Mouse (Mus musculus): Measurements from ENCODE around the gene Cldn10. TPM values are rescaled to one million over a fixed set of nuclear protein-coding genes. Genes with fewer than 3 reads are reported as not detected.
A peak's percentile ranks its signal among the peaks of the same experiment; 100 is the strongest.

Gene Cldn10
- polyA plus RNA-seq, 1 experiment from 2014 or later, result 2.4 TPM

- Histone ChIP-seq H3K4me2 (no peak overlapping the region), H3K36me3 (no peaks in the 10 kb centered on the region), H3K27me3 (replicated peaks) (peaks cover 6% of the 10 kb centered on the region; the same call in 1 of the 2 replicates), H3K4me1 (no peaks in the 10 kb centered on the region), H3K4me3 (replicated peaks) (no peak overlapping the region), H3K27ac (replicated peaks) (no peak overlapping the region), H3K9me3 (replicated peaks) (no peaks in the 10 kb centered on the region), H3K9ac (replicated peaks) (no peak overlapping the region)
- ATAC-seq (ENCODE audit: low FRiP score), result no peak
- WGBS, result 81% methylated on average over 7 of the region's 7 CpGs
Measured at GRCm38 (mm10) chr14:118765951-118766350, 21.8 kb upstream of the Cldn10 start.

- ATAC-seq (ENCODE audit: low FRiP score), result no peak
- Histone ChIP-seq H3K9ac (replicated peaks) (no peak overlapping the region), H3K4me3 (replicated peaks) (no peak overlapping the region), H3K9me3 (replicated peaks) (no peaks in the 10 kb centered on the region), H3K4me1 (no peaks in the 10 kb centered on the region), H3K4me2 (no peak overlapping the region), H3K27me3 (replicated peaks) (peaks cover 6% of the 10 kb centered on the region; the same call in 1 of the 2 replicates), H3K27ac (replicated peaks) (no peak overlapping the region), H3K36me3 (no peaks in the 10 kb centered on the region)
- 77% methylated on average over 5 of the region's 5 CpGs for WGBS
Measured at GRCm38 (mm10) chr14:118766368-118766767, 21.3 kb upstream of the Cldn10 start.

- H3K27me3 ChIP-seq (replicated peaks), result peaks cover 6% of the 10 kb centered on the region; the same call in 1 of the 2 replicates
- H3K9ac ChIP-seq (replicated peaks), result no peak overlapping the region
- no peak overlapping the region for H3K4me2 ChIP-seq
- no peak overlapping the region for H3K27ac ChIP-seq (replicated peaks)
- no peak overlapping the region for H3K4me3 ChIP-seq (replicated peaks)
- no peaks in the 10 kb centered on the region for H3K9me3 ChIP-seq (replicated peaks)
- 38% methylated on average over 14 of the region's 14 CpGs for WGBS
- peak; percentile 92 for ATAC-seq (ENCODE audit: low FRiP score)
- no peaks in the 10 kb centered on the region for H3K36me3 ChIP-seq
- H3K4me1 ChIP-seq, result no peaks in the 10 kb centered on the region
Measured at GRCm38 (mm10) chr14:118767673-118768353, 19.9 kb upstream of the Cldn10 start.

- H3K9ac ChIP-seq (replicated peaks), result no peak overlapping the region
- no peak for ATAC-seq (ENCODE audit: low FRiP score)
- no peaks in the 10 kb centered on the region for H3K4me1 ChIP-seq
- no peak overlapping the region for H3K4me3 ChIP-seq (replicated peaks)
- H3K27me3 ChIP-seq (replicated peaks), result peaks cover 6% of the 10 kb centered on the region; the same call in 1 of the 2 replicates
- WGBS, result 50% methylated on average over 17 of the region's 17 CpGs
- no peak overlapping the region for H3K4me2 ChIP-seq
- no peaks in the 10 kb centered on the region for H3K36me3 ChIP-seq
- no peak overlapping the region for H3K27ac ChIP-seq (replicated peaks)
- no peaks in the 10 kb centered on the region for H3K9me3 ChIP-seq (replicated peaks)
Measured at GRCm38 (mm10) chr14:118768354-118768713, 19.4 kb upstream of the Cldn10 start.

GRCm38 (mm10) chr14:118773668-118774067 lies 14.0 kb upstream of the Cldn10 start:
- Histone ChIP-seq H3K4me3 (replicated peaks) (no peak overlapping the region), H3K36me3 (no peaks in the 10 kb centered on the region), H3K4me1 (no peaks in the 10 kb centered on the region), H3K27ac (replicated peaks) (no peak overlapping the region), H3K9me3 (replicated peaks) (no peaks in the 10 kb centered on the region), H3K4me2 (no peak overlapping the region), H3K27me3 (replicated peaks) (peaks cover under 1% of the 10 kb centered on the region; the same call in 1 of the 2 replicates), H3K9ac (replicated peaks) (no peak overlapping the region)
- WGBS, result 95% methylated on average over 3 of the region's 3 CpGs
- ATAC-seq (ENCODE audit: low FRiP score), result no peak

- WGBS, result 83% methylated on average over 12 of the region's 12 CpGs
- Histone ChIP-seq H3K4me1 (no peaks in the 10 kb centered on the region), H3K9ac (replicated peaks) (no peak overlapping the region), H3K27me3 (replicated peaks) (no peaks in the 10 kb centered on the region), H3K36me3 (no peaks in the 10 kb centered on the region), H3K4me2 (no peak overlapping the region), H3K9me3 (replicated peaks) (no peaks in the 10 kb centered on the region), H3K4me3 (replicated peaks) (no peak overlapping the region), H3K27ac (replicated peaks) (no peak overlapping the region)
- ATAC-seq (ENCODE audit: low FRiP score), result peak; percentile 45; the same call in 1 of the 2 replicates
Measured at GRCm38 (mm10) chr14:118774507-118775428, 12.9 kb upstream of the Cldn10 start.

- Histone ChIP-seq H3K9me3 (replicated peaks) (no peaks in the 10 kb centered on the region), H3K4me3 (replicated peaks) (no peak overlapping the region), H3K27ac (replicated peaks) (no peak overlapping the region), H3K9ac (replicated peaks) (no peak overlapping the region), H3K27me3 (replicated peaks) (no peaks in the 10 kb centered on the region), H3K36me3 (no peaks in the 10 kb centered on the region), H3K4me2 (no peak overlapping the region), H3K4me1 (no peaks in the 10 kb centered on the region)
- WGBS, result 100% methylated on average over 1 of the region's 1 CpGs
- ATAC-seq (ENCODE audit: low FRiP score), result no peak; the same call in 1 of the 2 replicates
Measured at GRCm38 (mm10) chr14:118775554-118775953, 12.2 kb upstream of the Cldn10 start.

- H3K9me3 ChIP-seq (replicated peaks), result no peaks in the 10 kb centered on the region
- no peak overlapping the region for H3K4me2 ChIP-seq
- 97% methylated on average over 2 of the region's 2 CpGs for WGBS
- H3K27me3 ChIP-seq (replicated peaks), result no peaks in the 10 kb centered on the region
- H3K27ac ChIP-seq (replicated peaks), result no peak overlapping the region
- no peak overlapping the region for H3K4me3 ChIP-seq (replicated peaks)
- no peaks in the 10 kb centered on the region for H3K36me3 ChIP-seq
- no peaks in the 10 kb centered on the region for H3K4me1 ChIP-seq
- no peak overlapping the region for H3K9ac ChIP-seq (replicated peaks)
- no peak for ATAC-seq (ENCODE audit: low FRiP score)
Measured at GRCm38 (mm10) chr14:118776372-118776771, 11.3 kb upstream of the Cldn10 start.

- no peaks in the 10 kb centered on the region for H3K9me3 ChIP-seq (replicated peaks)
- no peak overlapping the region for H3K9ac ChIP-seq (replicated peaks)
- H3K4me1 ChIP-seq, result no peaks in the 10 kb centered on the region
- H3K4me3 ChIP-seq (replicated peaks), result no peak overlapping the region
- H3K27ac ChIP-seq (replicated peaks), result no peak overlapping the region
- no peak overlapping the region for H3K4me2 ChIP-seq
- 93% methylated on average over 4 of the region's 4 CpGs for WGBS
- no peaks in the 10 kb centered on the region for H3K27me3 ChIP-seq (replicated peaks)
- no peak for ATAC-seq (ENCODE audit: low FRiP score)
- H3K36me3 ChIP-seq, result no peaks in the 10 kb centered on the region
Measured at GRCm38 (mm10) chr14:118777478-118777877, 10.2 kb upstream of the Cldn10 start.

GRCm38 (mm10) chr14:118781601-118782000 lies 6.1 kb upstream of the Cldn10 start:
- Histone ChIP-seq H3K36me3 (no peaks in the 10 kb centered on the region), H3K9ac (replicated peaks) (no peak overlapping the region), H3K9me3 (replicated peaks) (no peaks in the 10 kb centered on the region), H3K27me3 (replicated peaks) (no peaks in the 10 kb centered on the region), H3K4me2 (no peak overlapping the region), H3K4me1 (no peaks in the 10 kb centered on the region), H3K27ac (replicated peaks) (no peak overlapping the region), H3K4me3 (replicated peaks) (no peak overlapping the region)
- no peak for ATAC-seq (ENCODE audit: low FRiP score)
- WGBS, result 89% methylated on average over 7 of the region's 7 CpGs

- H3K9me3 ChIP-seq (replicated peaks), result no peaks in the 10 kb centered on the region
- H3K9ac ChIP-seq (replicated peaks), result no peak overlapping the region
- H3K27ac ChIP-seq (replicated peaks), result no peak overlapping the region
- no peak for ATAC-seq (ENCODE audit: low FRiP score)
- H3K4me1 ChIP-seq, result no peaks in the 10 kb centered on the region
- 76% methylated on average over 3 of the region's 3 CpGs for WGBS
- H3K36me3 ChIP-seq, result no peaks in the 10 kb centered on the region
- H3K27me3 ChIP-seq (replicated peaks), result no peaks in the 10 kb centered on the region
- H3K4me3 ChIP-seq (replicated peaks), result no peak overlapping the region
- H3K4me2 ChIP-seq, result no peak overlapping the region
Measured at GRCm38 (mm10) chr14:118782241-118782640, 5.5 kb upstream of the Cldn10 start.

Data from neural tube, embryonic 15.5 days (tissue).